Mouse (Mus musculus) myocyte (in vitro differentiated cells): ENCODE measurements around the gene Nr2f2. TPM values are rescaled to one million over a fixed set of nuclear protein-coding genes. Genes with fewer than 3 reads are reported as not detected.

Experiments used
- H3K27me3 ChIP-seq: one replicate; pipeline ENCODE4 v1.6.1; 2011; ENCODE audit not compliant: control insufficient read depth, insufficient read depth, insufficient read length
- H3K36me3 ChIP-seq: one replicate; pipeline ENCODE4 v1.6.1; 2011; ENCODE audit not compliant: control insufficient read depth, insufficient read depth
- H3K4me2 ChIP-seq: one replicate; pipeline ENCODE4 v1.6.1; 2011; ENCODE audit warnings: low read depth, control low read depth
- H3K4me3 ChIP-seq: one replicate; pipeline ENCODE4 v1.5.1; 2011; ENCODE audit warnings: mild to moderate bottlenecking, control low read depth, moderate library complexity
- H3K79me2 ChIP-seq: one replicate; pipeline ENCODE4 v1.6.1; 2011; ENCODE audit not compliant: control insufficient read depth, insufficient read depth
- H3ac ChIP-seq: one replicate; pipeline ENCODE4 v1.6.1; 2011; ENCODE audit not compliant: control insufficient read depth, insufficient read length
- CEBPB ChIP-seq: IDR thresholded peaks from 2 replicates; pipeline ENCODE4 v1.6.1; 2011; ENCODE audit warnings: mild to moderate bottlenecking, moderate library complexity; ENCODE audit not compliant: poor library complexity, insufficient read depth, severe bottlenecking
- E2F4 ChIP-seq: IDR thresholded peaks from one replicate; pipeline ENCODE4 v1.6.1; 2011; ENCODE audit warnings: mild to moderate bottlenecking, control low read depth, moderate library complexity; ENCODE audit not compliant: insufficient read depth
- MAX ChIP-seq: IDR thresholded peaks from one replicate; pipeline ENCODE4 v1.6.1; 2011; ENCODE audit warnings: low read depth, mild to moderate bottlenecking, control low read depth
- MYOD1 ChIP-seq, 3 experiments: IDR thresholded peaks; one replicate each; pipeline ENCODE4 v1.6.1; 2011; ENCODE audit warnings: control low read depth in 2 of 3, low read depth in 2 of 3, mild to moderate bottlenecking in 2 of 3, moderate library complexity in 1 of 3; ENCODE audit not compliant: insufficient read length in 2 of 3, control insufficient read depth in 1 of 3
- MYOG ChIP-seq, 3 experiments: IDR thresholded peaks; one replicate each; pipeline ENCODE4 v1.6.1; 2011; ENCODE audit warnings: control low read depth in 2 of 3, low read depth in 2 of 3, mild to moderate bottlenecking in 2 of 3; ENCODE audit not compliant: insufficient read length in 2 of 3, control insufficient read depth in 1 of 3, insufficient read depth in 1 of 3
- POLR2A ChIP-seq: IDR thresholded peaks from one replicate; pipeline ENCODE4 v1.6.1; 2011; ENCODE audit warnings: low read depth, mild to moderate bottlenecking, control low read depth, moderate library complexity; ENCODE audit not compliant: insufficient read length
- POLR2AphosphoS2 ChIP-seq: IDR thresholded peaks from one replicate; pipeline ENCODE4 v1.6.1; 2011; ENCODE audit warnings: low read depth, control low read depth; ENCODE audit not compliant: insufficient read length
- REST ChIP-seq: IDR thresholded peaks from one replicate; pipeline ENCODE4 v1.6.1; 2011; ENCODE audit warnings: mild to moderate bottlenecking, control low read depth, moderate library complexity; ENCODE audit not compliant: insufficient read depth, insufficient read length
- SRF ChIP-seq: IDR thresholded peaks from one replicate; pipeline ENCODE4 v1.6.1; 2011; ENCODE audit warnings: low read depth; ENCODE audit not compliant: control insufficient read depth, insufficient read length
- TCF12 ChIP-seq: IDR thresholded peaks from one replicate; pipeline ENCODE4 v1.6.1; 2011; ENCODE audit warnings: mild to moderate bottlenecking, control low read depth; ENCODE audit not compliant: poor library complexity, insufficient read depth, severe bottlenecking
- TCF3 ChIP-seq: IDR thresholded peaks from one replicate; pipeline ENCODE4 v1.6.1; 2011; ENCODE audit warnings: low read depth, control low read depth; ENCODE audit not compliant: insufficient read length
- USF1 ChIP-seq: IDR thresholded peaks from one replicate; pipeline ENCODE4 v1.6.1; 2011; ENCODE audit warnings: low read depth, mild to moderate bottlenecking, control low read depth, moderate library complexity
- polyA plus RNA-seq: library from polyadenylated mRNA; unstranded; fragments of >200 nt; fragmentation: generic; extraction: Trizol; gene quantifications from one replicate; pipeline ENCODE4 v1.2.1, GENCODE M21; 2012; ENCODE audit warnings: missing spikeins

Gene Nr2f2
- polyA plus RNA-seq, 1 experiment, result 7.0 TPM

GRCm38 (mm10) chr7:70332926-70333664, 33.4 kb downstream of the Nr2f2 start:
- no peak for TF ChIP-seq MYOD1 (IDR thresholded peaks at IDR 0.05; ENCODE audit: control insufficient read depth in 1 of 3, insufficient read length in 2 of 3, low read depth in 2 of 3)
- no peak for TF ChIP-seq REST
- TF ChIP-seq POLR2A, result no peak
- TF ChIP-seq CEBPB, result no peak
- no peak for TF ChIP-seq SRF
- no peak for TF ChIP-seq E2F4
- TF ChIP-seq POLR2AphosphoS2, result no peak
- TF ChIP-seq USF1, result no peak
- no peak for TF ChIP-seq MYOG (IDR thresholded peaks at IDR 0.05; ENCODE audit: control insufficient read depth in 1 of 3, insufficient read depth in 1 of 3, insufficient read length in 2 of 3, low read depth in 2 of 3)
- no peak for TF ChIP-seq TCF12
- no peak for TF ChIP-seq MAX
- no peak for TF ChIP-seq TCF3
- Histone ChIP-seq H3K4me3 (no peak overlapping the region), H3K36me3 (no peaks in the 10 kb centered on the region), H3K79me2 (no peaks in the 10 kb centered on the region), H3K27me3 (no peaks in the 10 kb centered on the region), H3ac (no peak overlapping the region), H3K4me2 (no peak overlapping the region)

DNA sequence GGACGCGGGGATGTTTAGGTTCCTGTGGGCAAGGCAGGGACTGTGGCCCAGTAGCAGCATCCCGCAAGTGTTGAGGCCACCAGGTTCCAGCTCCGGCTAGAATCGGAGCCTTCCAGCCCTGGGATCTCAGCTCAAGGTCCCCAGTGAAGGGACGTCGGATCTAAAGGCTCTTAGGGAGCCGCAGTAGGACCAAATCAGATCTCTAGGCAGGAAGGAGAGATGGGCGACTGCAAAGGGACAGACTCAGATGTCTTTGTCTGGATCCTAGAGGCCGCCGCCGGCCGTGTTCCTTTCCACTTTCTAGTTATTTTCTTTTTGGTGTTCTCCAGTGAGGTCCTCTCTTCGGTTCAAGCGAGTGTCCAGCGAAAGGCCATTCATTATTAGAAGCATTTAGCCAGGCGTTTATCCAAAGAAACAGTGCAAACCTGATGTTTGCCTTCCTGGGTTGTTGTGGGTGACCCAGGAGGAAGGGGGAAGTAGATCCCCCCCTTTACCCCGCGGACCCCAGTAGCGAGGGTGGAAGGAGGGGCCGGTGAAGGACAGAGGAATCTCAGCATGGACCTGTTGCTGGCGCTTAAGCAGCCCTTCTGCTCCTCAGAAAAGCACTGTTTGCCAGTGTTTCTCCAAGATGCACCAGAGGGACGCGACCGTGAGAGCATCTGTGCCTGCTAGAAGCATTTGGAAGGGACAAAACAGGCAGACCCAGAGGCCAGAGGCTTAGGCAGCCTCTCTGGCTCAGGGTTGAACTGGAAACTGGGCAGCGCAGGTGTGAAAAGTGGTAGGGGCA, 34.3 kb downstream of the Nr2f2 start:
- no peaks in the 10 kb centered on the region for H3K27me3 ChIP-seq
- H3K79me2 ChIP-seq, result no peaks in the 10 kb centered on the region
- no peak for TF ChIP-seq TCF3
- TF ChIP-seq MYOD1 (IDR thresholded peaks at IDR 0.05; ENCODE audit: control insufficient read depth in 1 of 3, insufficient read length in 2 of 3, low read depth in 2 of 3), result no peak
- no peak for TF ChIP-seq E2F4
- no peak for TF ChIP-seq POLR2A
- no peak for TF ChIP-seq POLR2AphosphoS2
- TF ChIP-seq REST, result no peak
- H3K36me3 ChIP-seq, result no peaks in the 10 kb centered on the region
- H3K4me3 ChIP-seq, result peak overlapping the region; percentile 37
- peak overlapping the region; percentile 75 for H3K4me2 ChIP-seq
- peak overlapping the region; percentile 62 for H3ac ChIP-seq

DNA sequence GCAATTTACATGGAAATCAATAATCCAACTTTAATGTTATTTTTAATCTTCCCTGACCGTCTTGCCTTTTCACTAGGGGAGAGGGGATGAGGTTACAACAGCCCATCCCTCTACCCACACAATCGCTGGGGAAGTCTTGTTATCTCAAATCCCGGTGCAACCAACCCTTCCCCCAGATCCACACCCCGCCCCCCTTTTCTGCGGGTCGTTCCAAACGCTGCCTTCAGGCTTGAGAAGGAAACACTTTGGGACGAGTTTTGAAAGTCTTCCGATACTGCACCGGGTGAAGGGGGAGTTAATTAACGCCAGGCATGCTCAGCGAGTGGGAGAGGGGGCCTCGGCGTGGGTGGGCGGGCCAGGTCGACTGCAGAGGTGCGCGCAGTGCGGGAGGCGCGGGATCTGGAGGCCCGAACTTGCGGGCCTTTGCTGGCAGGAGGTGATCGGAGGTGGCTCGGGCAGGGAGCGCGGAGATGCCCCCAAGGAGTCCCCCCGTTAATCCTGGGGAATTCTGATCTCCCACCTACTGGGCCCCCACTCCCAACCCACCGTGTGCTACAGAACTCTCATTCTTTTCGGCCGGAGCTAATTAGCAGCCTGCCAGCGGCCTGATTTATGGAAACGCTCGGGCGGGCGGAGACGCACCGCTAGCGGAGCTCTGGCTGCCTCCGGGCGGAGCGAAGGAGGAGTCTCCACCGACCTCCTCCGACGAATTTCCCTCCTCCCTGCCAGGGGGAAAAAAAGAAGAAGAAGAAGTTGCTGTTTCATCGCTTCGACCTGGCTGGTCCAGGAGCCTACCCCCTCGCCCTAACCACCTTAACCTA, 35.1 kb downstream of the Nr2f2 start:
- Histone ChIP-seq H3K4me3 (peak overlapping the region; percentile 37), H3K4me2 (peak overlapping the region; percentile 75), H3K36me3 (no peaks in the 10 kb centered on the region), H3K79me2 (no peaks in the 10 kb centered on the region), H3ac (peak overlapping the region; percentile 62), H3K27me3 (no peaks in the 10 kb centered on the region)
- TF ChIP-seq SRF (no peak), CEBPB (no peak), MAX (no peak), MYOG (IDR thresholded peaks at IDR 0.05; ENCODE audit: control insufficient read depth in 1 of 3, insufficient read depth in 1 of 3, insufficient read length in 2 of 3, low read depth in 2 of 3) (no peak), POLR2A (peak; percentile 26), USF1 (no peak), TCF12 (no peak)

DNA sequence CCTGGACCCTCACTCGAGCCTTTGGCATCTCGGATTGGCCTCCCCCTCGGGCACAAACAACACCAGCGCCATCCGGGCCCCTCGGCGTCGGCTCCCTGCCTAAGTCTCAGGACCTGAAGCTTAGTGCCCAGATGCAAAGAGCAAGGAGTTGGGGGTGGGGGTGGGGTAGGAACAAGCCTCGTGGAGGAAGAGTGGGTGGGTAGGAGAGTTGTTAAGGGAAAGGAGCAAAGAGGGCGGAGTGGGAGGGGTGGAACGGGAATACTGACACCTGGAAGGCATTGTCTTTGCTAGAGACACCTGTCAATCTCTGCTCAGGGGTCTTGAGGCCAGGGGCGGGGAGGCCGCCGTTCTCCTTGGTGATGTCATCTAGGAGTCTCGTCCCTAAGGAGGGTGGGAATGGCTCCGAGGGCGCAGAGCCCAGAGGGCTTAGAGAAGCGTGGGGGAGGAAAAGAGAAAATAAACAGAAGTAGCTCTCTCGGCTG, 35.7 kb downstream of the Nr2f2 start:
- Histone ChIP-seq H3K4me3 (peak overlapping the region; percentile 37), H3K4me2 (peak overlapping the region; percentile 75), H3K36me3 (no peaks in the 10 kb centered on the region), H3K79me2 (no peaks in the 10 kb centered on the region), H3ac (peak overlapping the region; percentile 62), H3K27me3 (no peaks in the 10 kb centered on the region)
- TF ChIP-seq TCF12, result no peak
- TF ChIP-seq REST, result no peak
- TF ChIP-seq MYOD1 (IDR thresholded peaks at IDR 0.05; ENCODE audit: control insufficient read depth in 1 of 3, insufficient read length in 2 of 3, low read depth in 2 of 3), result no peak
- no peak for TF ChIP-seq USF1
- no peak for TF ChIP-seq MAX
- no peak for TF ChIP-seq TCF3
- no peak for TF ChIP-seq SRF

DNA sequence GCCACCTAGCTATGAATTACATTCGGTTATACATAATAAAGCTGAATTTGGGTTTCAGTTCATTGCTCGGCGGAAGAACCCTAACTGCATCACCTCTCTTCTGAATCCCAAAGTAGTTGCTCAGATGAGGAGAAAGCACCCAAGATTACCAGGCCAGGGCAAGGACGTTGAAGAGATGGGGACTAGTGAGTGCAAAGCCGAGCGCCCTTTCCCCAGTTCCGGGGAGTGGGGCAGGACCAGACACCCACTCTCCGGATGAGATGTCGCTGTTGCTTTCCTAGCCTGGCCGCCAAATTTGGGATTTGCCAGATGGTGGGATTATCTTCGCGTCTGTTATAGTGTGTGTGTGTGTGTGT, 36.4 kb downstream of the Nr2f2 start:
- no peaks in the 10 kb centered on the region for H3K36me3 ChIP-seq
- no peak overlapping the region for H3K4me2 ChIP-seq
- no peaks in the 10 kb centered on the region for H3K27me3 ChIP-seq
- H3K4me3 ChIP-seq, result no peak overlapping the region
- no peaks in the 10 kb centered on the region for H3K79me2 ChIP-seq
- no peak overlapping the region for H3ac ChIP-seq
- TF ChIP-seq MYOG (IDR thresholded peaks at IDR 0.05; ENCODE audit: control insufficient read depth in 1 of 3, insufficient read depth in 1 of 3, insufficient read length in 2 of 3, low read depth in 2 of 3), result no peak
- no peak for TF ChIP-seq SRF
- TF ChIP-seq MYOD1 (IDR thresholded peaks at IDR 0.05; ENCODE audit: control insufficient read depth in 1 of 3, insufficient read length in 2 of 3, low read depth in 2 of 3), result no peak
- no peak for TF ChIP-seq CEBPB
- no peak for TF ChIP-seq USF1
- TF ChIP-seq POLR2A, result no peak
- no peak for TF ChIP-seq E2F4
